Comparison of ENCODE assay signal across 26 mouse cellular contexts in the genomic region with DNA sequence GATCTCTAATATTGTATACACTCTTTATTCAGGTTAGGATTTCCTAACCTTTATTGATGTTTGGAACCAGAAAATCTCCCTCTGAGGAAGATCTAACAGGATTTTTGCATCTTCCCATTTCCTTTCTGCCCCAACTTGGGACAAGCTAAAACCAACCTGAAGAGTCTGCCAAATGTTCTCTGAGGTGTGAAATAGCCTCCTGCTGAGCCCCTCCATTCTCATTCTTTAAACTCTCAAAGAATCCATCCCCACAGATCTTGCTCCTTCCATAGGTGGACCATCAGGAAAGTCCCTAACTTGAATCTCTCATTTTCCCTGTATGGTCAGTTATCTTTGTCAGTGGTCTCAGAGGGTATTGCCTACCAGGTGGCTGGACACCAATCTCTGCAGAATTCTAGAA. TPM values are rescaled to one million over a fixed set of nuclear protein-coding genes. Genes with fewer than 3 reads are reported as not detected.
DNase-seq lines count a peak whose midpoint lies in the region; ATAC-seq and TF ChIP-seq lines count a peak whose summit lies in the region.
"Had no signal": no experiment of that assay in that cellular context is flagged by ENCODE, and none has a peak within 500 bp of the region (broad histone marks: within the 10 kb centered on the region; RNA-seq: fewer than 3 reads in every experiment).

No protein-coding gene starts in this region.

- peak overlapping the region; percentile 74 for H3K27ac ChIP-seq in layer of hippocampus, adult 2 months
- peak overlapping the region; percentile 64; the same call in 1 of the 2 replicates for H3K27ac ChIP-seq in cerebellum, adult 2 months (ENCODE audit: insufficient read depth, low read length)
- H3K27ac ChIP-seq in forebrain, embryonic 11.5 days (ENCODE audit: low read depth, low read length), result no peak overlapping the region
- H3K27ac ChIP-seq: embryonic facial prominence, embryonic 12.5 days; forebrain, embryonic 12.5 days; heart, embryonic 10.5 days; hindbrain, embryonic 12.5 days had no signal

- no peak overlapping the region for H3K4me3 ChIP-seq in layer of hippocampus, adult 2 months
- H3K4me3 ChIP-seq in cerebellum, adult 2 months (replicated peaks; ENCODE audit: insufficient read depth, low read depth, low read length), result no peak overlapping the region
- H3K4me3 ChIP-seq in forebrain, embryonic 11.5 days (ENCODE audit: low read depth, low read length), result no peak overlapping the region
- H3K4me3 ChIP-seq: embryonic facial prominence, embryonic 12.5 days; forebrain, embryonic 12.5 days; heart, embryonic 10.5 days; hindbrain, embryonic 12.5 days had no signal

- no peak overlapping the region for H3K9ac ChIP-seq in forebrain, embryonic 11.5 days (ENCODE audit: low read length)
- H3K9ac ChIP-seq: embryonic facial prominence, embryonic 12.5 days; forebrain, embryonic 12.5 days; hindbrain, embryonic 12.5 days had no signal

- no peaks in the 10 kb centered on the region for H3K36me3 ChIP-seq in forebrain, embryonic 11.5 days (ENCODE audit: control insufficient read depth, insufficient read depth, low read length)
- H3K36me3 ChIP-seq: embryonic facial prominence, embryonic 12.5 days; forebrain, embryonic 12.5 days; heart, embryonic 10.5 days; hindbrain, embryonic 12.5 days had no signal

- H3K4me2 ChIP-seq in forebrain, embryonic 11.5 days (ENCODE audit: low read depth, low read length, severe bottlenecking), result no peak overlapping the region
- H3K4me2 ChIP-seq: embryonic facial prominence, embryonic 12.5 days; forebrain, embryonic 12.5 days; hindbrain, embryonic 12.5 days had no signal

- no peak for TF ChIP-seq POLR2A in cerebellum, adult 2 months (IDR thresholded peaks at IDR 0.05; ENCODE audit: borderline replicate concordance, insufficient read depth, low read length)

- peaks cover 9% of the 10 kb centered on the region; the same call in 1 of the 2 replicates for H3K4me1 ChIP-seq in cerebellum, adult 2 months (ENCODE audit: control insufficient read depth, insufficient read depth, low read length)
- no peaks in the 10 kb centered on the region for H3K4me1 ChIP-seq in forebrain, embryonic 11.5 days (replicated peaks; ENCODE audit: control insufficient read depth, insufficient read depth, low read length)
- H3K4me1 ChIP-seq: embryonic facial prominence, embryonic 12.5 days; forebrain, embryonic 12.5 days; heart, embryonic 10.5 days; hindbrain, embryonic 12.5 days had no signal

- TF ChIP-seq CTCF in layer of hippocampus, adult 2 months (conservative IDR thresholded peaks at IDR 0.05), result no peak
- TF ChIP-seq CTCF in cerebellum, adult 2 months (IDR thresholded peaks at IDR 0.05; ENCODE audit: borderline replicate concordance, insufficient read depth, low read depth, low read length), result no peak

- H3K9me3 ChIP-seq in forebrain, embryonic 11.5 days (ENCODE audit: control insufficient read depth, low read length), result no peaks in the 10 kb centered on the region
- H3K9me3 ChIP-seq: forebrain, embryonic 12.5 days; heart, embryonic 10.5 days; hindbrain, embryonic 12.5 days had no signal

- intact Hi-C loops in gastrocnemius, postnatal 36 days (cut with DNase I), result no loop called here

- no peak for DNase-seq in layer of hippocampus, adult 2 months (ENCODE audit: low spot score in 2 of 2)
- DNase-seq in layer of hippocampus, adult 9-10 months (ENCODE audit: low spot score), result no peak
- DNase-seq in cerebellum, adult 2 months, result peak; percentile 52 to 71
- DNase-seq in cerebellum, postnatal 10 days, result peak; percentile 48 to 61
- no peak for DNase-seq in forebrain, embryonic 11.5 days (ENCODE audit: low spot score)
- DNase-seq in lung, postnatal 25 days (ENCODE audit: low spot score), result no peak
- DNase-seq in gastrocnemius, postnatal 36 days, result no peak
- DNase-seq in frontal cortex, postnatal 14 days (ENCODE audit: low spot score in 2 of 2), result no peak
- DNase-seq: adrenal gland, adult 2 months; adrenal gland, postnatal 36 days; gastrocnemius, postnatal 14 days; heart, adult 11 months; heart, postnatal 10 days; heart, postnatal 4 days; kidney, adult 8-10 months had no signal

- ATAC-seq in forebrain, embryonic 11.5 days (replicated peaks; ENCODE audit: low FRiP score), result no peak
- ATAC-seq: forebrain, embryonic 16.5 days; hindbrain, embryonic 16.5 days; inflammation-experienced regulatory T-cells, adult 6 months; intestine, postnatal 0 days; Patski had no signal

- H3K27me3 ChIP-seq in cerebellum, adult 2 months (ENCODE audit: control insufficient read depth, insufficient read depth, low read length), result no peaks in the 10 kb centered on the region
- H3K27me3 ChIP-seq in forebrain, embryonic 11.5 days (ENCODE audit: control insufficient read depth, insufficient read depth, low read length), result no peaks in the 10 kb centered on the region
- H3K27me3 ChIP-seq: embryonic facial prominence, embryonic 12.5 days; forebrain, embryonic 12.5 days; hindbrain, embryonic 12.5 days; Patski had no signal

RNA-seq across cellular contexts. Expression of a gene that starts 20.0 kb away (rescaled TPM):
- 10 to 100 TPM; 11.9 to 12.1 TPM for total RNA-seq in layer of hippocampus, adult 2 months (2021)
- 3.7 and 4.0 TPM in 2 replicates for polyA plus RNA-seq in cerebellum, adult 2 months (2012; rRNA removed)
- 5.2 and 5.7 TPM in 2 replicates for polyA plus RNA-seq in forebrain, embryonic 11.5 days (2014; fragmentation: Nextera tagmentation; extraction: Ambion mirVana)
- under 1 TPM; 0.10 TPM for total RNA-seq in gastrocnemius, postnatal 36 days (2021)
- total RNA-seq: gastrocnemius, adult 18-20 months; heart, postnatal 10 days; heart, postnatal 4 days; MEL had no signal
- polyA plus RNA-seq: adrenal gland, adult 2 months; inflammation-experienced regulatory T-cells, adult 6 months had no signal

Comparison
In these comparisons a context has a peak if more than half of its experiments do, and no peak if none do; other contexts are left out.
1. DNase-seq: peak in cerebellum, adult 2 months (2 of 2) and cerebellum, postnatal 10 days (2 of 2); none in layer of hippocampus, adult 2 months (0 of 2), layer of hippocampus, adult 9-10 months (single experiment), forebrain, embryonic 11.5 days (single experiment), lung, postnatal 25 days (single experiment), gastrocnemius, postnatal 36 days (0 of 2) and frontal cortex, postnatal 14 days (0 of 2).
2. RNA of a gene that starts 20.0 kb away (total RNA-seq): 11.9 to 12.1 TPM in layer of hippocampus, adult 2 months; 0.10 TPM in gastrocnemius, postnatal 36 days; every median in the first group is over 10 times any median in the second.